Mouse (Mus musculus): ENCODE data around the gene Fbxo42. TPM values are rescaled to one million over a fixed set of nuclear protein-coding genes. Genes with fewer than 3 reads are reported as not detected.

Fbxo42 gene
- polyA plus RNA-seq (2016; fragmentation: Nextera tagmentation; extraction: Ambion mirVana): 26.6 and 27.0 TPM in 2 replicates

GRCm38 (mm10) chr4:141147112-141148008 lies at the start of gene Fbxo42:
TSS of gene Fbxo42 (plus strand) at chr4:141147913.
- no peaks in the 10 kb centered on the region for H3K36me3 ChIP-seq
- 10% methylated on average over 58 of the region's 58 CpGs for WGBS
- no peaks in the 10 kb centered on the region for H3K9me3 ChIP-seq
- H3K4me2 ChIP-seq (replicated peaks): peak within 1 kb of the TSS; percentile 82
- peaks cover 20% of the 10 kb centered on the region for H3K4me1 ChIP-seq
- peak within 1 kb of the TSS; percentile 88 for H3K9ac ChIP-seq (replicated peaks)
- peak within 1 kb of the TSS; percentile 71 for H3K4me3 ChIP-seq
- H3K27me3 ChIP-seq: 0 out of 2 replicates have a peak, but pooled peaks cover 5% of the 10 kb centered on the region
- H3K27ac ChIP-seq (replicated peaks): peak within 1 kb of the TSS; percentile 70
- peak; percentile 85 for ATAC-seq (ENCODE audit: low FRiP score, low read depth)

- H3K4me3 ChIP-seq: no peak overlapping the region
- no peak for ATAC-seq (ENCODE audit: low FRiP score, low read depth)
- WGBS: 82% methylated on average over 4 of the region's 4 CpGs
- H3K4me1 ChIP-seq: peaks cover 3% of the 10 kb centered on the region; the same call in 1 of the 2 replicates
- no peaks in the 10 kb centered on the region for H3K36me3 ChIP-seq
- no peak overlapping the region for H3K9ac ChIP-seq (replicated peaks)
- no peaks in the 10 kb centered on the region for H3K9me3 ChIP-seq
- no peaks in the 10 kb centered on the region for H3K27me3 ChIP-seq
- no peak overlapping the region for H3K4me2 ChIP-seq (replicated peaks)
- H3K27ac ChIP-seq (replicated peaks): no peak overlapping the region
These were observed 48.8 kb upstream of the Fbxo42 start for GRCm38 (mm10) chr4:141098935-141099334.

- Histone ChIP-seq H3K36me3 (no peaks in the 10 kb centered on the region), H3K9ac (replicated peaks) (no peak overlapping the region), H3K4me1 (peaks cover 3% of the 10 kb centered on the region; the same call in 1 of the 2 replicates), H3K27me3 (no peaks in the 10 kb centered on the region), H3K9me3 (no peaks in the 10 kb centered on the region), H3K4me3 (no peak overlapping the region), H3K4me2 (replicated peaks) (no peak overlapping the region), H3K27ac (replicated peaks) (no peak overlapping the region)
- ATAC-seq (ENCODE audit: low FRiP score, low read depth): no peak
- 82% methylated on average over 5 of the region's 5 CpGs for WGBS
These were observed 47.8 kb upstream of the Fbxo42 start for GRCm38 (mm10) chr4:141099956-141100355.

- no peaks in the 10 kb centered on the region for H3K27me3 ChIP-seq
- ATAC-seq (ENCODE audit: low FRiP score, low read depth): no peak
- no peak overlapping the region for H3K9ac ChIP-seq (replicated peaks)
- WGBS: 88% methylated on average over 9 of the region's 9 CpGs
- no peaks in the 10 kb centered on the region for H3K9me3 ChIP-seq
- H3K4me3 ChIP-seq: no peak overlapping the region
- no peak overlapping the region for H3K4me2 ChIP-seq (replicated peaks)
- H3K27ac ChIP-seq (replicated peaks): no peak overlapping the region
- H3K4me1 ChIP-seq: peaks cover 3% of the 10 kb centered on the region; the same call in 1 of the 2 replicates
- H3K36me3 ChIP-seq: no peaks in the 10 kb centered on the region
These were observed 46.4 kb upstream of the Fbxo42 start for GRCm38 (mm10) chr4:141101291-141101690.

- Histone ChIP-seq H3K27me3 (no peaks in the 10 kb centered on the region), H3K4me2 (replicated peaks) (no peak overlapping the region), H3K36me3 (no peaks in the 10 kb centered on the region), H3K4me1 (peaks cover under 1% of the 10 kb centered on the region; the same call in 1 of the 2 replicates), H3K4me3 (no peak overlapping the region), H3K27ac (replicated peaks) (no peak overlapping the region), H3K9me3 (no peaks in the 10 kb centered on the region), H3K9ac (replicated peaks) (no peak overlapping the region)
- ATAC-seq (ENCODE audit: low FRiP score, low read depth): no peak
- 69% methylated on average over 6 of the region's 6 CpGs for WGBS
These were observed 45.9 kb upstream of the Fbxo42 start for GRCm38 (mm10) chr4:141101855-141102254.

GRCm38 (mm10) chr4:141106526-141107183 lies 41.1 kb upstream of the Fbxo42 start:
- H3K36me3 ChIP-seq: peaks cover 16% of the 10 kb centered on the region
- H3K4me2 ChIP-seq (replicated peaks): no peak overlapping the region
- H3K27me3 ChIP-seq: no peaks in the 10 kb centered on the region
- H3K9me3 ChIP-seq: 0 out of 2 replicates have a peak, but pooled peaks cover 2% of the 10 kb centered on the region
- no peak for ATAC-seq (ENCODE audit: low FRiP score, low read depth)
- H3K9ac ChIP-seq (replicated peaks): no peak overlapping the region
- no peak overlapping the region for H3K27ac ChIP-seq (replicated peaks)
- H3K4me3 ChIP-seq: no peak overlapping the region
- 85% methylated on average over 16 of the region's 16 CpGs for WGBS
- no peaks in the 10 kb centered on the region for H3K4me1 ChIP-seq

GRCm38 (mm10) chr4:141108196-141108732 lies 39.4 kb upstream of the Fbxo42 start:
- Histone ChIP-seq H3K4me1 (no peaks in the 10 kb centered on the region), H3K9ac (replicated peaks) (no peak overlapping the region), H3K27ac (replicated peaks) (no peak overlapping the region; the same call in 1 of the 2 replicates), H3K4me2 (replicated peaks) (no peak overlapping the region), H3K9me3 (0 out of 2 replicates have a peak, but pooled peaks cover 2% of the 10 kb centered on the region), H3K4me3 (no peak overlapping the region), H3K27me3 (no peaks in the 10 kb centered on the region), H3K36me3 (peaks cover 31% of the 10 kb centered on the region)
- WGBS: 59% methylated on average over 10 of the region's 10 CpGs
- no peak for ATAC-seq (ENCODE audit: low FRiP score, low read depth)

GRCm38 (mm10) chr4:141113831-141114230 lies 33.9 kb upstream of the Fbxo42 start:
- Histone ChIP-seq H3K36me3 (peaks cover 78% of the 10 kb centered on the region), H3K9me3 (0 out of 2 replicates have a peak, but pooled peaks cover 2% of the 10 kb centered on the region), H3K27ac (replicated peaks) (no peak overlapping the region), H3K4me1 (peaks cover 8% of the 10 kb centered on the region; the same call in 1 of the 2 replicates), H3K9ac (replicated peaks) (no peak overlapping the region), H3K4me2 (replicated peaks) (no peak overlapping the region), H3K4me3 (no peak overlapping the region), H3K27me3 (no peaks in the 10 kb centered on the region)
- ATAC-seq (ENCODE audit: low FRiP score, low read depth): 0 out of 2 replicates have a peak, but pooled peaks have one; percentile 12
- 89% methylated on average over 7 of the region's 7 CpGs for WGBS

GRCm38 (mm10) chr4:141114521-141114981 lies 33.2 kb upstream of the Fbxo42 start:
- Histone ChIP-seq H3K36me3 (peaks cover 78% of the 10 kb centered on the region), H3K4me2 (replicated peaks) (no peak overlapping the region), H3K27ac (replicated peaks) (no peak overlapping the region), H3K4me1 (peaks cover 9% of the 10 kb centered on the region; the same call in 1 of the 2 replicates), H3K4me3 (no peak overlapping the region), H3K9ac (replicated peaks) (no peak overlapping the region), H3K9me3 (0 out of 2 replicates have a peak, but pooled peaks cover 2% of the 10 kb centered on the region), H3K27me3 (no peaks in the 10 kb centered on the region)
- WGBS: 82% methylated on average over 6 of the region's 6 CpGs
- ATAC-seq (ENCODE audit: low FRiP score, low read depth): no peak

- Histone ChIP-seq H3K27ac (replicated peaks) (0 out of 2 replicates have a peak overlapping the region, but pooled peaks have one; percentile 30), H3K36me3 (peaks cover 75% of the 10 kb centered on the region), H3K4me1 (peaks cover 9% of the 10 kb centered on the region; the same call in 1 of the 2 replicates), H3K9ac (replicated peaks) (no peak overlapping the region), H3K4me2 (replicated peaks) (no peak overlapping the region), H3K27me3 (no peaks in the 10 kb centered on the region), H3K9me3 (no peaks in the 10 kb centered on the region), H3K4me3 (no peak overlapping the region)
- no peak for ATAC-seq (ENCODE audit: low FRiP score, low read depth)
- WGBS: 54% methylated on average over 8 of the region's 8 CpGs
These were observed 32.3 kb upstream of the Fbxo42 start for GRCm38 (mm10) chr4:141115398-141115797.

- H3K9me3 ChIP-seq: no peaks in the 10 kb centered on the region
- H3K9ac ChIP-seq (replicated peaks): 0 out of 2 replicates have a peak overlapping the region, but pooled peaks have one; percentile 28
- 59% methylated on average over 4 of the region's 4 CpGs for WGBS
- H3K27me3 ChIP-seq: no peaks in the 10 kb centered on the region
- no peak for ATAC-seq (ENCODE audit: low FRiP score, low read depth)
- H3K4me2 ChIP-seq (replicated peaks): no peak overlapping the region
- peaks cover 25% of the 10 kb centered on the region for H3K4me1 ChIP-seq
- H3K4me3 ChIP-seq: no peak overlapping the region
- H3K36me3 ChIP-seq: peaks cover 43% of the 10 kb centered on the region
- H3K27ac ChIP-seq (replicated peaks): no peak overlapping the region
These were observed 29.0 kb upstream of the Fbxo42 start for GRCm38 (mm10) chr4:141118691-141119090.

Data from midbrain, embryonic 12.5 days (tissue).